Mouse (Mus musculus): ENCODE measurements around the gene Gucy2g. TPM values are rescaled to one million over a fixed set of nuclear protein-coding genes. Genes with fewer than 3 reads are reported as not detected.

Gucy2g gene
- total RNA-seq, 2 experiments from 2014 or later, result 3.3 to 3.5 TPM

GRCm38 (mm10) chr19:55217365-55217764 is 23.7 kb downstream of the Gucy2g start:
- intact Hi-C loops (cut with DNase I), result loop anchor here (10.0 kb wide), 1 partner anchor 1583 kb away; no protein-coding TSS in a partner anchor
- no peak for TF ChIP-seq CTCF (IDR thresholded peaks at IDR 0.05)
- DNase-seq (ENCODE audit: extremely low spot score in 1 of 2, low spot score in 2 of 2), result peak; percentile 67 to 68
- H3K27ac ChIP-seq, result peak overlapping the region; percentile 84
- H3K4me3 ChIP-seq, result no peak overlapping the region

GRCm38 (mm10) chr19:55216876-55217275 is 24.2 kb downstream of the Gucy2g start:
- no peak for TF ChIP-seq CTCF (IDR thresholded peaks at IDR 0.05)
- Histone ChIP-seq H3K27ac (peak overlapping the region; percentile 84), H3K4me3 (no peak overlapping the region)
- DNase-seq (ENCODE audit: extremely low spot score in 1 of 2, low spot score in 2 of 2), result no peak
- intact Hi-C loops (cut with DNase I), result loop anchor here (10.0 kb wide), 1 partner anchor 1582 kb away; no protein-coding TSS in a partner anchor

GRCm38 (mm10) chr19:55213617-55214340 is 27.3 kb downstream of the Gucy2g start:
- no peak for TF ChIP-seq CTCF (IDR thresholded peaks at IDR 0.05)
- Histone ChIP-seq H3K27ac (no peak overlapping the region), H3K4me3 (no peak overlapping the region)
- no peak for DNase-seq (ENCODE audit: extremely low spot score in 1 of 2, low spot score in 2 of 2)
- intact Hi-C loops (cut with DNase I), result loop anchor here (10.0 kb wide), 1 partner anchor 1579 kb away; no protein-coding TSS in a partner anchor

DNA sequence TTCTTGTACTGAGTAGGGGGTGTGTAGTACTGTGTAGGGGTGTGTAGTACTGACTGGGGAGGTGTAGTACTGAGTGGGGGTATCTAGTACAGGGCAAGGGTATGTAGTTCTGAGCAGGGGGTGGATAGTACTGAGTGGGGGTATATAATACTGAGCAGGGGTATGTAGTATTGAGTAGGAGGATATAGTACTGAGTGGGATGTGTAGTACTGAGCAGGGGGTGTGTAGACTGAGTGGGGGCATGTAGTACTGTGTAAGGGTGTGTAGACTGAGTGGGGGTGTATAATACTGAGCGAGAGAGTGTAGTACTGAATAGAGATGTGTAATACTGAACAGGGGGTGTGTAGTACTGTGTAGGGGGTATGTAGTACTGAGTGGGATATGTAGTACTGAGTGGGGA is 29.3 kb downstream of the Gucy2g start:
- Histone ChIP-seq H3K4me3 (no peak overlapping the region), H3K27ac (no peak overlapping the region)
- no peak for TF ChIP-seq CTCF (IDR thresholded peaks at IDR 0.05)
- intact Hi-C loops (cut with DNase I), result loop anchor here (10.0 kb wide), 1 partner anchor 1577 kb away; no protein-coding TSS in a partner anchor
- no peak for DNase-seq (ENCODE audit: extremely low spot score in 1 of 2, low spot score in 2 of 2)

- no peak overlapping the region for H3K4me3 ChIP-seq
- DNase-seq (ENCODE audit: extremely low spot score in 1 of 2, low spot score in 2 of 2), result no peak
- TF ChIP-seq CTCF (IDR thresholded peaks at IDR 0.05), result no peak
- intact Hi-C loops (cut with DNase I), result loop anchor here (10.0 kb wide), 1 partner anchor 1554 kb away; no protein-coding TSS in a partner anchor
- H3K27ac ChIP-seq, result no peak overlapping the region
These were observed 32.0 kb downstream of the Gucy2g start for GRCm38 (mm10) chr19:55209084-55209483.

- TF ChIP-seq CTCF (IDR thresholded peaks at IDR 0.05), result no peak; the same call in 1 of the 2 replicates
- Histone ChIP-seq H3K4me3 (no peak overlapping the region), H3K27ac (no peak overlapping the region)
- DNase-seq (ENCODE audit: extremely low spot score in 1 of 2, low spot score in 2 of 2), result no peak
- intact Hi-C loops (cut with DNase I), result loop anchor here (10.0 kb wide), 1 partner anchor 1554 kb away; no protein-coding TSS in a partner anchor
These were observed 32.4 kb downstream of the Gucy2g start for GRCm38 (mm10) chr19:55208654-55209053.

DNA sequence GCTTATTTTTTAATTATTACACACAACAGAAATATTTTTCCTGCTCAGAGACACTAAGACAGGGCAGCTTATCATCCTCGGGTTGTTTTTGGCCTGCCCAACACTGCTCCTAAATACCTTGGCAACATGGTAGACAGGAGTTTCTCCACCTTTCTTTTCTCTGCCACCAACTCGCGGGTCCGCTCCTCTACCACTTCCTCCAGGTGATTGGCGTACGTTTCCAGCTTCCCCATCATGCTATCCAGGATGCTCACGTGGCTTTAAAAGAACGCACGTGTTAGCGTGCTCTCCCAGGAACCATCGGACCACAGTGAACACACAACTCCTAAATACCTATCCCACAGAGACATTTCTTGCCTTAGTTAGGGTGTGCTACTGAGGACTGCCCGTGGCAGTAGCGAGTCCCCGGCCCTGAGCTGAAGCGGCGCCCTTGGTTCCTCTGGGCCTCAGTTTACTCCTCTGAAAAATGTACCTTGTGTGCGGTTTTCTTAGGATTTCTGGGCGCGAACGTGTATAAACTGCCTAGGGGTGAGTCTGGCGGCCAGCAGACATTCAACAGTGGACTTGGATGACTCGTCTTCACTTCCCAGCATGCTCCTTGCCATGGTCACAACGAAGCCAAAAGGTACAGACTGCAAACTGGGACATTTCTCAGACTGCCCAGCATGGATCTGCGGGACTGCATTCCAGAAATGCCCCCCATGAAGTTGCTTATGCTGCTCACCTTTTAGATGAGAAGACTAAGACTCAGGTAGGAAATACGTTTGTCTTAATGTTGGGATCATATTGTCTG is 33.1 kb downstream of the Gucy2g start:
- Histone ChIP-seq H3K4me3 (no peak overlapping the region), H3K27ac (no peak overlapping the region)
- TF ChIP-seq CTCF (IDR thresholded peaks at IDR 0.05), result no peak
- no peak for DNase-seq (ENCODE audit: extremely low spot score in 1 of 2, low spot score in 2 of 2)
- intact Hi-C loops (cut with DNase I), result loop anchor here (2.0 to 10.0 kb wide), 3 partner anchors 135 to 1553 kb away; partner anchors contain the start of gene Adra2a

DNA sequence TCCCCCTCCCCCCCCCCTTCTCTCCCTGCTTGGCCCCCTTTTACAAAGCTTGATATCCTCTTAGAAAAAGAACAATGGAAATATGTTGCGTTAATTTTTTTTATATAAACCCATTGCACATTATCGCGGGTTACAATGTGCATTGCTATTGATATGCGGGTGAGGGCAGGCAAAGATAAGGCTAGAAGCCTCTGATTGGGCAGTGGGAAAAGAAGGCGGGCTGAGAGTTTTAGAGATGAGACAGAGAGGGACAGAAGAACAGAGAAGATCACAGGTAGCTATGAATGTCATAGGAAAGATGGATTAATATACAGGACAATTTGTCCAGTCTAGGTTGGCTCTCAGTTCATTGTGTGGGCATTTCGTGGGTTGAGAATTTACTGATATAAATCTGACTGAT is 33.8 kb downstream of the Gucy2g start:
- no peak for DNase-seq (ENCODE audit: extremely low spot score in 1 of 2, low spot score in 2 of 2)
- H3K27ac ChIP-seq, result no peak overlapping the region
- no peak overlapping the region for H3K4me3 ChIP-seq
- TF ChIP-seq CTCF (IDR thresholded peaks at IDR 0.05), result no peak
- intact Hi-C loops (cut with DNase I), result loop anchor here (2.0 to 10.0 kb wide), 3 partner anchors 134 to 1552 kb away; partner anchors contain the start of gene Adra2a

DNA sequence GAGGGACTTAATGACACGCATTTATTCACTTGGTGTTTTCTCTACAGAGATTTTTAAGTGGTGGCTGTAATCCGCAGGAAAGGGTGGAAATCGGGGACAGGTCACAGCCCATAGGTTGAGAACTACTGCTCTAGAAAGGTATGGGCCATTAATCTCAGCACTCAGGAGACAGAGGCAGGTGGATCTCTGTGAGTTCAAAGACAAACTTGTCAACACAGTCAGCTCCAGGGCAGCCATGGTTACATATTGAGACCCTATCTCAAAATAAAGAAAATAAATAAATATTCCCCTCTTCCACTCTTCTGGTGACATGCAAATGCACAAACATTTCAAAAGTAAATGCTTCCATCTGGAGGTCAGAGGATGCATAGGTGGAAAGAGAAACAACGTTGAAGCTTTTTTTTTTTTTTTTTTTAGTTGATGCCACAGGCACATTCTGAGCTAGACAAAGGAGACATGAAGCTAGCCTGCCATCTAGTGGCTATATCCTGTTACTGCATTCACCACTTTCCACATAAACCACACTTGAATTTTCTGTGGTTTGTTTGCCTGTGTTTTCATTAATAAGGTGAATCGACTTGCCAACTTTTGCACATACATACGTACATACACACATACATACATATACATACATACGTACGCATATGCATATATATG is 34.4 kb downstream of the Gucy2g start:
- no peak overlapping the region for H3K27ac ChIP-seq
- H3K4me3 ChIP-seq, result no peak overlapping the region
- DNase-seq (ENCODE audit: extremely low spot score in 1 of 2, low spot score in 2 of 2), result peak; percentile 45 to 55
- intact Hi-C loops (cut with DNase I), result loop anchor here (2.0 to 10.0 kb wide), 3 partner anchors 134 to 1552 kb away; partner anchors contain the start of gene Adra2a
- TF ChIP-seq CTCF (IDR thresholded peaks at IDR 0.05), result peak; percentile 87

- no peak overlapping the region for H3K27ac ChIP-seq
- intact Hi-C loops (cut with DNase I), result loop anchor here (2.0 to 10.0 kb wide), 3 partner anchors 100 to 1254 kb away; partner anchors contain the start of genes Bbip1 and Shoc2
- DNase-seq (ENCODE audit: extremely low spot score in 1 of 2, low spot score in 2 of 2), result peak; percentile 38 to 52
- H3K4me3 ChIP-seq, result no peak overlapping the region
- TF ChIP-seq CTCF (IDR thresholded peaks at IDR 0.05), result peak; percentile 77
These were observed 42.7 kb downstream of the Gucy2g start for GRCm38 (mm10) chr19:55198303-55198702.

- TF ChIP-seq CTCF (IDR thresholded peaks at IDR 0.05), result no peak
- intact Hi-C loops (cut with DNase I), result loop anchor here (10.0 kb wide), 1 partner anchor 1251 kb away; the partner anchor contains the start of genes Bbip1 and Shoc2
- Histone ChIP-seq H3K4me3 (no peak overlapping the region), H3K27ac (no peak overlapping the region)
- DNase-seq (ENCODE audit: extremely low spot score in 1 of 2, low spot score in 2 of 2), result no peak
These were observed 45.5 kb downstream of the Gucy2g start for GRCm38 (mm10) chr19:55195574-55195973.
